Mouse (Mus musculus) lung, postnatal 0 days (tissue): ENCODE measurements around the gene Fetub.

Source experiments
- CTCF ChIP-seq: IDR thresholded peaks from 2 replicates; pipeline ENCODE4 v1.5.1; 2016; ENCODE audit warnings: antibody characterized with exemption, mild to moderate bottlenecking
- EP300 ChIP-seq: IDR thresholded peaks from 2 replicates; pipeline ENCODE4 v1.6.1; 2016; ENCODE audit warnings: antibody characterized with exemption, mild to moderate bottlenecking, control low read depth

- TF ChIP-seq CTCF (no peak), EP300 (no peak)
These were observed 11.4 kb downstream of the Fetub start for GRCm38 (mm10) chr16:22929575-22929974.
